Mouse (Mus musculus) right cerebral cortex, postnatal 4 days (tissue): ENCODE data around the gene Bhlhe40.

Experiments used
- DNase-seq: peaks from one replicate; pipeline ENCODE4 v3.0.0-alpha.2; 2022

The Bhlhe40 gene

GRCm38 (mm10) chr6:108695844-108696821 lies 35.7 kb downstream of the Bhlhe40 start:
- DNase-seq, result no peak

- DNase-seq, result no peak
Observed at GRCm38 (mm10) chr6:108696822-108697202, 36.4 kb downstream of the Bhlhe40 start.

DNA sequence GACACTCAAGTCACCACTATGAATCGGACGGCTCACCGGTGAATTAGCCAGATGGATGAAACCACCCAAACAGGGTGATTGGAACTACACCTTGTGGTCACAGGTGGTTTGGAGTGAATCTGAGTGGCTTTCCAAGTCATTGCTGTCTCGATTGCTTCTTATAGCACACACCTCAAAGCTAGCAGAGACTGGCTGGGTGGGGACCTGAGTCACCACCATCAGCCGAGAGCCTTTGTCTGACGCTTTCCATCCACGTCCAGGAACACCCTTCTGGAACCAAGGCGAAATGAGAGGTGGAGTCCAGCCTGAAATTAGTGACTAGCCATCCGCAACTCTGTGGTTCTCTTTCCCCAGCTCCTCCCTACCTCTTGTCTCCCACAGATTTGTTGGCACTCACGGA lies 36.9 kb downstream of the Bhlhe40 start:
- no peak for DNase-seq

GRCm38 (mm10) chr6:108698343-108698870 lies 38.0 kb downstream of the Bhlhe40 start:
- no peak for DNase-seq

DNA sequence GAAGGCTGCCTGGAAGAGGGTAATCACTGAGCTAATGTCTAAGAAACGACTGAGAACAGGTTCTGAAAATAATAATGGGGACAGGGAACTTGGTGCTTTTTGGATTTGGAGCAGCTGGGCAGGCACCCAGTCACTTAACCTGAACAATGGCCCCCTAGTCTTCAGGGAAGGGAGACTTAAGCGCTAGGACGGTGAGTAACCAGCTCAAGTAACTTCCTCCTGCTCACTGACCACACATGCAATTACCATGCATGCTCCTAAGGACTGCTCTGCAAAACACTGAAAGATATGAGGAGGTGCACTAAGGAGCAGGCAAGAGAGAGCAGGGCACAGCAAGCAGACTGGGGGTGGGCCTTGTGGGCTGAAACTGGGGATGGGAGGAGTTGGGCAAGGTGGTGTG lies 39.2 kb downstream of the Bhlhe40 start:
- no peak for DNase-seq

DNA sequence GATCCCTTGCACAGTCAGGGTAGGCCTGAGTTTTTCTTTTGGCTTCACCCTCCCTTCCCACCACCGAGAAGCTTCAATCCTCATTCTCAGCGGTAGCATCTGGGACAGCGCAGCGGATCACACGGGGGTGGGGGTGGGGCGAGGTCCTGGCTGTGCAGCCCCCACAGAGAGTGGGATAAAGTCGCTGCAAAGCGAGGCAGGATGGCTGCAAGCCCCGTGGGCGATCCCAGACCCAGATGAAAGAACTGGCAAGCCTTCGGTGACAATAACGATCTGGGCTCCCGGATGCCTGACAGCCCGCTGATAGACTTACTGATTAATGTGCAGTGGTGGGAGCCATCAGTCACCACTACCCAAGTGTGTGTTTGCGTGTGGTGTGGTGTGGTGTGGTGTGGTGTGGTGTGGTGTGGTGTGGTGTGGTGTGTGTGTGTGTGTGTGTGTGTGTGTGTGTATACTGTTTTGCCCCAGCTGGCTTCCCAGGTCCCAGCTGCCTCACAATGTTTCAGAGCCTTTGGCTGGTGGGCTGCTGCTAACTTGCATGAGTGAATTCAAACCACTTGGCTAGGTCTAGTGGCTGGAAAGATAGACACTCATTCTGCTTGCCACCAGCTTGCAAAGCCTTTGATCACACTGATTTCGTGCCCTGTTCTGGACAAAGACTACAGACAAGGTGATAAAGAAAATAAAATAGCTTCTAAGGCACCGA lies 40.4 kb downstream of the Bhlhe40 start:
- DNase-seq, result no peak

- no peak for DNase-seq
Observed at GRCm38 (mm10) chr6:108702648-108703047, 42.2 kb downstream of the Bhlhe40 start.

DNA sequence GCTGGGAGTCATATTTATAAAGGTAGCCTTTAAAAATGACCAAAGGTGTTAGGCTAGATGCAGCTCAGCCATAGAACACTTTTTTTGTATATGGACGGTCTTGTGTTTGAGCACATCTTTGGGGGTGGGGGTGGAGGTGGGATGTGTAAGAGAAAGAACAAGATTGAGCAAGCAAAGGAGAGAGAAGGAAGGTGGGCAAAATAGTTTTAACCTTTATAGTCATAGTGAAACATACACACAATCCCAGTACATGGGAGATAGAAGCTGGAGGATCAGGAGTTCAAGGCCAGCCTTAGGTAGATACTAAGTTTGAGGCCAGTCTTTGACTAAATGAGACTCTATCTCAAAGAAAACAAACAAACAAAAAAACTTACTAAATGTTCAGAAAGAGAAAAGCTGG lies 42.7 kb downstream of the Bhlhe40 start:
- no peak for DNase-seq

DNA sequence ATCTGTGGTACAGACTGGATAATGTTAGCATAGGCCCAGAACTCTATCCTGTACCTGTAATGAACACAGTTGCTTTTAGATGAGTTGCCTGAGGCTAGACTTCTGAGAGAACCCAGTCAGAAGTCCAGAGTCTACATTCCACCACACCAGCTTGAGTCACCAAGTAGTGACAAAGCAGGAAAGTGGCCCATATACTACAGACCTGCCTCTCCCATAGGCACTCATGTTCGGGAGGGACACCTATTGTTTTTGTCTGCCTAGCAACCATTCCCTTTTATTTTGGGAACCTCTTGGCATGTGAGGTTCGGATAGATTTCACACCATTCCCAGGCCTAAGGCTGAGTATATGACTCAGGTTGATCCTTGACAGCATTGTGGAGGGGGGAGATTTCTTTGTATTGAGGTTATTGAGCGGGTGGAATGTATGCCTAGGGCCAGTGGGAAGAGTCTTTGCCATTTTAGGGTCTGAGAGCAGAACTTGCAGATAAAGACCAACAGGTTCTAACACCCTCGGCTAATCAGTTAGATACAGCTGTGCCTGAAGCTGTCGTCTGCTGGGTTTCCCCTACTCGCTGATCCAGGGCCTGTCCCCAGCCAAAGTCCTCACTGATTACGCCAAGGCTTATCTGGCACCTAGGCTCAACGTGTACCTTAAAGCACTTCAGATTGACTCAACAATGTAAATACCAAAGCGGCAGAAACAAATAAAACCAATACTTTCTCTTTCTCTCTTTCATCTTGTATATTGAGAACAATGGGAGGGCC lies 44.1 kb downstream of the Bhlhe40 start:
- DNase-seq, result no peak

GRCm38 (mm10) chr6:108705957-108706356 lies 45.5 kb downstream of the Bhlhe40 start:
- no peak for DNase-seq

GRCm38 (mm10) chr6:108706994-108707645 lies 46.7 kb downstream of the Bhlhe40 start:
- DNase-seq, result no peak

DNA sequence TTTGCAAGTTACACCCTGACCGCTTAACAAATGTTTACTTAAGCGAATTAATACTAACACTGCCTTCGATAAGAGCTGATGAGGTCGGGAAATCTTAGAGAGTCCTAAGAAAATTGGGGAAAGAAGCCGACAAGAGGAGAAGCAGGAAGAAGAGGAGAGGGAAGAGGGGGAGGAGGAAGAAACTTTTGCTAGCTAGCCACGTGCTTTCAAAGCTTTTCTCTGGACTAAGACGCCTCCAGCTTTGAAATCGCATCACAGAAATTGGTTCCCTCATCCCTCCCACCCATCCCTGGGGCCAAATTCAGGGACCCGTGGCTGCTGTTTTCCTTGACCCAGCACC lies 48.7 kb downstream of the Bhlhe40 start:
- no peak for DNase-seq

DNA sequence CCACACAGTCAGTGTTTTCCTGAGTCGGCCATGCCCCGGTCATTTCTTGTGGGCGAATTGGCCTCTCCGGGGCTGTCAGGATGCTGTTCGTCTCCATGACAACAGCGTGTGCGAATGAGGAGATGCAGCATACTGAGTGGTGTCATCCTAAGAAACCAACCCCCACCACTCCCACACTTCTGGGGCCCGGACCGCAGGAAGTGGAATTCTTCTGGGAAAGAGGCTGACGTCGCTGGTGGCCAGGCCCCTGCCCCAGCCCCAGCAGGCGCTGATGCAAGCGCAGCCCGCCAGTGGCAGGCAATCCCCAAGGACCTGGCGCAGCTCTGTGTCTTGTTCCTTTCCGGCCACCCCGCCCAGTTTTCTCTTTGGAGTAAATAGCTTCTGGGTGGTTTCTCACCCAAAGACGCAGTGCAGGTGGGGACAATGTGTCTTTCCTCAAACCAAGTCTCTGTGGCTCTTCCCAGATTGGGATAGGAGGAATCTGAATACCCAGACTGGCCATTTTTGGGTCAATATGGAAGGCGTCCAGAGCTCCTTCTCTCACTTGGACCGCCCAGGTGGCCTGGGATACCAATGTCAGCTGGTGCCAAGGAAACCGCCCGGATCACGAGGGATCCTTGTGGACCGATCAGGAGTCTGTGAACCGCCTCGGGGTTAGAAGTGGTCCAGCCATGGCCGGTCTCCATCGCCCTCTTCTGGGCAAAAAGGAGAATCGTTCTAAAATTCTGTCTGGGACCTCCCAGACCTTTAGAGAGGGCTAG lies 49.2 kb downstream of the Bhlhe40 start:
- peak; percentile 64 for DNase-seq

- DNase-seq, result no peak
Observed at GRCm38 (mm10) chr6:108710667-108711066, 50.2 kb downstream of the Bhlhe40 start.

DNA sequence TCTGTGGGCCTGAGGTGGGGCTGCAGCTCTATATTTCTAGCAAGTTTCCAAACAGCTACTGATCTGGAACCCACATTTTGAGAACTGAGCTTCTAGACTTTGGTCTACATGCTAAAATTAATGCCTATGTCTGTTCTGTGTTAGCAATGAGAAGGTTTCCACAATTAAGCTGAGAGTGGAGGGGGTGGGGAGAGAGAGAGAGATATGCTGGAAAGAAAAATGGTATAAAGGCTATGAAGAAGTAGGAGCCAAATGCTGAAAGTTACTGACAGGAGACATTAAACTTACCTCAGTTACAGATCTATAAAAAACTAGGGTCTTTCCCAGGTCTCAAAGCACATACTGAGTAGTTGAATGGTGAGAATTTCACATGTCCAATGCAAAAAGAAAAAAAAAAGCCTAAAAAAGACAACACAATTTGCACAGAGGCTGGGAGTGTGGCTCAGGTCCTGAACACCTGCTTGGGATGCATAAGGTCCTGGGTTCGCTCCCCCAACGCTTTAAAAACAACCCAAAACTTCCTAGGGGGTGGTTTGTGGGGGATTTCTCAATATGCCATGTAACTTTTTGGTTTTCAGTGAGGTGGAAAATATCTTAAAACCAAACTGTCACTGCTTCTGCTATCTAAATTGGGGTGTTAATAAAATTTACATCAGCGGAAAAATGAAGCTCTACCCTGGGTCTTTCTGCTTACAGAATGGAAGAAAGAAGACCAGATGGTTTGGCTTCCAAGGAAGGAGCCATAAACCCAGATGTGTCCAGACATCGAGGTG lies 50.9 kb downstream of the Bhlhe40 start:
- DNase-seq, result no peak

GRCm38 (mm10) chr6:108712148-108712547 lies 51.7 kb downstream of the Bhlhe40 start:
- no peak for DNase-seq

DNA sequence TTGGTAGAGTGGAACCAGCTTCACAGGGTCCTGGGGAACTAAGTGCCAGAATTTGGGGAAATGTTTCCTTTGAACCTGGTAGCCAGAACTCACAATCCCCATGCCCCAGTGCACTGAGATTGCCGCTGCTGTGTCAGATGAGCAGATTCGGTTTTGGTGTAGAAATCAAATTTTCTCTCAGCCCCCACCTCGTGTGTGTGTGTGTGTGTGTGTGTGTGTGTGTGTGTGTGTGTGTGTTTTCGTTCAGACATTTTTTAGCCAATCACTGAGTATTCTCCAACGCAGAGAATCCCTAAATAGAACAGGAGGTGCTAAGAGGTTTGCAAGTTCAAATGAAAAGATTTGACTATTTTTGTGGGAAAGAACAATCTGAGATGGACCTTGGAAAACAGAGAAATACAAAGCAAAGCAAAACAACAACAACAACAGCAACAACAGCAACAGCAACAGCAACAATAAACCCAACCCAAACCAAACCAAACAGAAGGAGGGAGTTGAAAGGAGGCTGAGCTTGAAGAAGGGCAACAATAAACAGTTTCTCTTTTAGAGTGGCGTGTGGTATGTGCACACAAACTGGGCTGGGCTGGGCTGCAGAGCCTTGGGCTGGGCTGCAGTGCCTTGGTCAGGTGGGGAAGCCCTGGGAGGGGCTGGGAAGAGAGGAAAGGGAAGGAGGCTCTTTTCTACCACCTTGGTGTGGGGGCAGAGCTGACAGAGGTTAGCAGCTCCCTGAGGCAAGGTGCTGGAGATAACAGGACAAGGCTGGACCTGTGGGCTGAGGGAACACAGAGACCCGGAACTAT lies 52.9 kb downstream of the Bhlhe40 start:
- DNase-seq, result no peak
